Mouse (Mus musculus) intestine, embryonic 14.5 days (tissue): Measurements from ENCODE around the gene Cir1. TPM values are rescaled to one million over a fixed set of nuclear protein-coding genes. Genes with fewer than 3 reads are reported as not detected.

Source experiments
- ATAC-seq: fragments of 200-750 bp; cut with Nextera tagmentation; replicated peaks from 2 replicates; pipeline ENCODE4 v1.8.0; 2017; ENCODE audit warnings: low read depth, moderate number of reproducible peaks, moderate TSS enrichment, moderate library complexity; ENCODE audit not compliant: low FRiP score, low TSS enrichment
- DNase-seq: peaks from one replicate; pipeline ENCODE4 v3.0.0-alpha.2; 2018; ENCODE audit warnings: low spot score
- H3K27ac ChIP-seq: fragments of 300-500 bp; sonication (generic); 2 replicates; pipeline ENCODE4 v1.5.1; 2014; ENCODE audit warnings: low read depth, mild to moderate bottlenecking, control low read depth
- H3K27me3 ChIP-seq: fragments of 300-500 bp; sonication (generic); replicated peaks from 2 replicates; pipeline ENCODE4 v1.6.1; 2014; ENCODE audit warnings: low read length, control low read depth; ENCODE audit not compliant: control insufficient read depth, insufficient read depth
- H3K36me3 ChIP-seq: fragments of 300-500 bp; sonication (generic); 2 replicates; pipeline ENCODE4 v1.6.1; 2014; ENCODE audit warnings: low read length, control low read depth; ENCODE audit not compliant: control insufficient read depth, insufficient read depth
- H3K4me1 ChIP-seq: fragments of 300-500 bp; sonication (generic); replicated peaks from 2 replicates; pipeline ENCODE4 v1.6.1; 2014; ENCODE audit warnings: low read length, control low read depth, mixed read lengths; ENCODE audit not compliant: control insufficient read depth, insufficient read depth
- H3K4me2 ChIP-seq: fragments of 300-500 bp; sonication (generic); 2 replicates; pipeline ENCODE4 v1.6.1; 2014; ENCODE audit warnings: low read length
- H3K4me3 ChIP-seq: fragments of 300-500 bp; sonication (generic); 2 replicates; pipeline ENCODE4 v1.5.1; 2014; ENCODE audit warnings: low read depth, low read length, control low read depth, mixed read lengths
- H3K9ac ChIP-seq: fragments of 300-500 bp; sonication (generic); 2 replicates; pipeline ENCODE4 v1.6.1; 2014; ENCODE audit warnings: mild to moderate bottlenecking, low read length
- H3K9me3 ChIP-seq: fragments of 300-500 bp; sonication (generic); 2 replicates; pipeline ENCODE4 v1.6.1; 2016; ENCODE audit warnings: low read length, control low read depth; ENCODE audit not compliant: control insufficient read depth
- WGBS: fragments of 180-500 bp; shearing (Covaris S2); extraction: QIAGEN DNeasy Blood & Tissue Kit; methylation state at CpG from one replicate; pipeline ENCODE4 v1.1.7; 2014; 5-methylcytosine and 5-hydroxymethylcytosine counted together
- polyA plus RNA-seq: library from polyadenylated mRNA; unstranded; fragments of >200 nt; fragmentation: Nextera tagmentation; extraction: Ambion mirVana; gene quantifications from 2 replicates; pipeline ENCODE4 v1.2.1, GENCODE M21; 2014

Cir1 gene
- polyA plus RNA-seq, 1 experiment from 2014 or later = 22.3 TPM

- Histone ChIP-seq H3K27me3 (peaks cover 96% of the 10 kb centered on the region), H3K9ac (no peak overlapping the region), H3K4me3 (peak overlapping the region; percentile 31), H3K27ac (no peak overlapping the region), H3K4me2 (peak overlapping the region; percentile 51), H3K4me1 (peaks cover 28% of the 10 kb centered on the region), H3K9me3 (no peaks in the 10 kb centered on the region), H3K36me3 (no peaks in the 10 kb centered on the region)
- peak; percentile 81 for DNase-seq
- no peak for ATAC-seq
- 1% methylated on average over 55 of the region's 55 CpGs for WGBS
These were observed 39.9 kb downstream of the Cir1 start for GRCm38 (mm10) chr2:73272351-73273248.

GRCm38 (mm10) chr2:73271459-73272161 is 40.9 kb downstream of the Cir1 start, which contains the start of gene Sp9:
Gene Sp9, plus strand, starts transcription at chr2:73271925.
- under 1% methylated on average over 48 of the region's 48 CpGs for WGBS
- Histone ChIP-seq H3K36me3 (no peaks in the 10 kb centered on the region), H3K27me3 (peaks cover 96% of the 10 kb centered on the region), H3K27ac (no peak within 1 kb of the TSS), H3K9me3 (no peaks in the 10 kb centered on the region), H3K9ac (no peak within 1 kb of the TSS), H3K4me2 (peak within 1 kb of the TSS; percentile 51), H3K4me1 (peaks cover 28% of the 10 kb centered on the region), H3K4me3 (peak within 1 kb of the TSS; percentile 31)
- DNase-seq (peak; percentile 82), ATAC-seq (peak; percentile 67)

DNA sequence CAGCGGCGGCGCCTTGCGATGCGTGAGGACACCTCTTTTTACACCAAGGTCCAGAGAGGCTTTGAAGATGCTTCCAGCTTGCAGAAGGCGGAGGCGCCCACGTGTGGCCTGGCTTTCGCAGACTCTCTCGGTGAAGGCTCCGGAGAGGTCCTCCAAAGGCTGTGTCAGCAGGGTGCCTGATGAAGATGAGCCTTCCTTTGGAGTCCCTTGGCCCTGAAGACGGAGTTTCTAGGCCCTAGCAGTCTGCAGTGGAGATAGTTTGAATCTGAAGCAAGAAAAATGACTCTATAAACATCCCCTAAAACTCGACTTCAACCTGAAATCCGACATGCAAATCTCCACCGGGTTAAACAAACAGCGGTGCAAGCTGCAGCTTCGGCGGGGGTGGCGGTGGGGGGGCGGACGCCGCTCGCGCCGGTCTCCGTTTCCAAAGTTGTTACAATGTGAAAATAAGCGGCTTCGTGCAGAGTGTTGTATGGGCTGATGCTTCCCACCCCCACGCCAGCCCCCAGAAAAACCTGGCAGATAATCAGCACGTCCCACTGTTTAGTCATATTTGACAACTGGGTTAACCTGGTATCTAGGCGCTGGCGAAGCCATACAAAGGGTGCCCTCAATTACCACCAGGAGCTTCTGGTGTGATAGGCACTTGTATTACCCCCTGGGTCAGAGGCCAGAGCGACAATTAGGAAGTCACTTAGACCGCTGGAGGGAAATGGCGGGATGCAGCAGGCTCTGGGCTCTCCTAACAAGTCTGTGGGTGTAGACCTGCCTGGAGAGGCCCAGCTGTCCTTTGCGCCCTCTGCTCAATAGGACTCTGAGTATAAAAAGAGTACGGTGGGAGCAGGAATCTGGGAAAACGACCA is 41.7 kb downstream of the Cir1 start:
- Histone ChIP-seq H3K4me1 (peaks cover 28% of the 10 kb centered on the region), H3K27ac (no peak overlapping the region), H3K4me3 (no peak overlapping the region), H3K4me2 (no peak overlapping the region), H3K27me3 (peaks cover 96% of the 10 kb centered on the region), H3K9me3 (no peaks in the 10 kb centered on the region), H3K9ac (no peak overlapping the region), H3K36me3 (no peaks in the 10 kb centered on the region)
- WGBS = 1% methylated on average over 38 of the region's 38 CpGs
- ATAC-seq = no peak
- peak; percentile 83 for DNase-seq

GRCm38 (mm10) chr2:73270071-73270592 is 42.4 kb downstream of the Cir1 start:
- WGBS = 3% methylated on average over 14 of the region's 14 CpGs
- H3K27me3 ChIP-seq = peaks cover 98% of the 10 kb centered on the region
- H3K9me3 ChIP-seq = no peaks in the 10 kb centered on the region
- H3K36me3 ChIP-seq = no peaks in the 10 kb centered on the region
- DNase-seq = no peak
- no peak overlapping the region for H3K4me2 ChIP-seq
- peaks cover 28% of the 10 kb centered on the region for H3K4me1 ChIP-seq
- no peak overlapping the region for H3K4me3 ChIP-seq
- H3K27ac ChIP-seq = no peak overlapping the region
- ATAC-seq = no peak
- no peak overlapping the region for H3K9ac ChIP-seq

GRCm38 (mm10) chr2:73269666-73270065 is 42.8 kb downstream of the Cir1 start:
- Histone ChIP-seq H3K9me3 (no peaks in the 10 kb centered on the region), H3K9ac (no peak overlapping the region), H3K27ac (no peak overlapping the region), H3K4me2 (no peak overlapping the region), H3K27me3 (peaks cover 97% of the 10 kb centered on the region), H3K4me1 (peaks cover 28% of the 10 kb centered on the region), H3K36me3 (no peaks in the 10 kb centered on the region), H3K4me3 (no peak overlapping the region)
- WGBS = 0% methylated on average over 17 of the region's 17 CpGs
- no peak for ATAC-seq
- peak; percentile 61 for DNase-seq

- DNase-seq (no peak), ATAC-seq (no peak)
- H3K27me3 ChIP-seq = peaks cover 97% of the 10 kb centered on the region
- no peak overlapping the region for H3K4me2 ChIP-seq
- no peak overlapping the region for H3K27ac ChIP-seq
- no peak overlapping the region for H3K4me3 ChIP-seq
- H3K9ac ChIP-seq = no peak overlapping the region
- WGBS = 7% methylated on average over 8 of the region's 8 CpGs
- H3K4me1 ChIP-seq = peaks cover 28% of the 10 kb centered on the region
- no peaks in the 10 kb centered on the region for H3K36me3 ChIP-seq
- no peaks in the 10 kb centered on the region for H3K9me3 ChIP-seq
These were observed 43.6 kb downstream of the Cir1 start for GRCm38 (mm10) chr2:73268836-73269395.

- Histone ChIP-seq H3K4me1 (peaks cover 27% of the 10 kb centered on the region), H3K9ac (no peak overlapping the region), H3K27ac (no peak overlapping the region), H3K4me3 (no peak overlapping the region), H3K9me3 (no peaks in the 10 kb centered on the region), H3K4me2 (no peak overlapping the region), H3K36me3 (no peaks in the 10 kb centered on the region), H3K27me3 (peaks cover 97% of the 10 kb centered on the region)
- ATAC-seq = no peak
- DNase-seq = peak; percentile 65
- 3% methylated on average over 12 of the region's 12 CpGs for WGBS
These were observed 44.2 kb downstream of the Cir1 start for GRCm38 (mm10) chr2:73268281-73268680.

GRCm38 (mm10) chr2:73267818-73268217 is 44.7 kb downstream of the Cir1 start:
- WGBS = 4% methylated on average over 4 of the region's 4 CpGs
- H3K36me3 ChIP-seq = no peaks in the 10 kb centered on the region
- peaks cover 26% of the 10 kb centered on the region for H3K4me1 ChIP-seq
- H3K9ac ChIP-seq = no peak overlapping the region
- H3K4me3 ChIP-seq = no peak overlapping the region
- H3K9me3 ChIP-seq = no peaks in the 10 kb centered on the region
- H3K4me2 ChIP-seq = no peak overlapping the region
- ATAC-seq = no peak
- H3K27ac ChIP-seq = no peak overlapping the region
- peaks cover 97% of the 10 kb centered on the region for H3K27me3 ChIP-seq
- DNase-seq = peak; percentile 56
